Mouse (Mus musculus) heart, embryonic 12.5 days (tissue): ENCODE measurements around the gene Ipp. TPM values are rescaled to one million over a fixed set of nuclear protein-coding genes. Genes with fewer than 3 reads are reported as not detected.

Experiments used
- ATAC-seq: fragments of 200-750 bp; cut with Nextera tagmentation; 2 replicates; pipeline ENCODE4 v1.8.0; 2017; ENCODE audit warnings: moderate TSS enrichment, moderate library complexity; ENCODE audit not compliant: insufficient number of reproducible peaks, low FRiP score
- H3K27ac ChIP-seq: fragments of 300-500 bp; sonication (generic); 2 replicates; pipeline ENCODE4 v1.5.1; 2016; ENCODE audit warnings: mild to moderate bottlenecking, moderate library complexity; ENCODE audit not compliant: poor library complexity, severe bottlenecking
- H3K27me3 ChIP-seq: fragments of 300-500 bp; sonication (generic); replicated peaks from 2 replicates; pipeline ENCODE4 v1.6.1; 2016; ENCODE audit warnings: mild to moderate bottlenecking, moderate library complexity
- H3K36me3 ChIP-seq: fragments of 300-500 bp; sonication (generic); 2 replicates; pipeline ENCODE4 v1.6.1; 2016; ENCODE audit warnings: mild to moderate bottlenecking, moderate library complexity
- H3K4me1 ChIP-seq: fragments of 300-500 bp; sonication (generic); replicated peaks from 2 replicates; pipeline ENCODE4 v1.6.1; 2016; ENCODE audit warnings: mild to moderate bottlenecking
- H3K4me2 ChIP-seq: fragments of 300-500 bp; sonication (generic); 2 replicates; pipeline ENCODE4 v1.6.1; 2016; ENCODE audit warnings: mild to moderate bottlenecking, moderate library complexity
- H3K4me3 ChIP-seq: fragments of 300-500 bp; sonication (generic); 2 replicates; pipeline ENCODE4 v1.5.1; 2016; ENCODE audit warnings: mild to moderate bottlenecking
- H3K9ac ChIP-seq: fragments of 300-500 bp; sonication (generic); 2 replicates; pipeline ENCODE4 v1.6.1; 2016; ENCODE audit warnings: mild to moderate bottlenecking, moderate library complexity
- H3K9me3 ChIP-seq: fragments of 300-500 bp; sonication (generic); replicated peaks from 2 replicates; pipeline ENCODE4 v1.6.1; 2016; ENCODE audit warnings: mild to moderate bottlenecking, moderate library complexity
- WGBS: fragments of 180-500 bp; shearing (Covaris S2); methylation state at CpG from one replicate; pipeline ENCODE4 v1.1.7; 2016; 5-methylcytosine and 5-hydroxymethylcytosine counted together
- polyA plus RNA-seq: library from polyadenylated mRNA; unstranded; fragments of >200 nt; fragmentation: Nextera tagmentation; extraction: Ambion mirVana; gene quantifications from 2 replicates; pipeline ENCODE4 v1.2.1, GENCODE M21; 2016

Ipp gene
- polyA plus RNA-seq, 1 experiment from 2014 or later = 17.8 TPM

DNA sequence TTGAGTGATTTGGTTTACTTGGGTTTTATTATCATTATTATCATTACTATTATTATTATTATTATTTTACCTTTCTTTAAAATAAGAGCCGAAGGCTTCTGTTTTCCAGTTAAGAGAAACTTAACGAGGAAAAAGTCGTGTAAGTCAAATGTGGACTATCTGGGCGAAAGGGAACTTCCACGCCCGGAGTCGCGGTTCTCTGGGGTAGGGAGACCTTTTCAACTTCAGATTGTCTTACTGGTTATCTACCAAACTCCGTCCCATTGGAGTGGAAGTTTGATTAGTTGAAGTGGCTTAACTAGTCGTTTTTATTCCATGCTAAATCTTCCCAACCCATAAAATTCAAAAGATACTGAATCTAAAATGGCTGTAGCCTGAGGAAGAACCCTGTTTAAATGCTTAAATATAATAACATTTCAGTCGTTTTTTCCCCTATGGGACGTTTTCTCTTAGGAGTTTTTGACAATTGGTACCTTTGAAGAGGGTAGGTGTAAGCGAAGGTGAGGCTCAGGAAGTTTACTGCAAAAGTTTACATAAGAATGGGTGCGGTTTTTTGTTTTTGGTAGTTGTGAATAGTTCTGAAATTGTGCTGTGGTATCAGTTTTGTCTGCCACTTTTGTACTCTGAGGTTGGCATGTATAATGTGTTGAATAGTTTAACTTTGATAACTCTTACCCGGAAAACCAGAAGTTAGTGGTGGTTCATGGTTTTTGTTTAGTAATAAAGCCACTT lies 51.0 kb downstream of the Ipp start:
- no peaks in the 10 kb centered on the region for H3K27me3 ChIP-seq
- ATAC-seq = no peak
- WGBS = 3% methylated on average over 15 of the region's 15 CpGs

More for the DNA sequence above, 51.0 kb downstream of the Ipp start:
- Histone ChIP-seq H3K36me3 (peaks cover 23% of the 10 kb centered on the region), H3K27ac (peak overlapping the region; percentile 98), H3K9me3 (no peaks in the 10 kb centered on the region), H3K4me3 (peak overlapping the region; percentile 79), H3K9ac (peak overlapping the region; percentile 86), H3K4me2 (peak overlapping the region; percentile 80), H3K4me1 (0 out of 2 replicates have a peak, but pooled peaks cover 2% of the 10 kb centered on the region)

Other genes starting within 250 kb of the Ipp start
- 21.5 and 27.5 TPM in 2 replicates for gene Mast2, start 43.4 kb upstream of the Ipp start, polyA plus RNA-seq
- 23.3 and 26.3 TPM in 2 replicates for gene Tmem69, start 48.4 kb downstream of the Ipp start, polyA plus RNA-seq
- gene Gpbp1l1, start 50.1 kb downstream of the Ipp start, polyA plus RNA-seq = 31.2 and 32.9 TPM in 2 replicates
- gene Ccdc17, start 89.1 kb downstream of the Ipp start, polyA plus RNA-seq = 3.1 and 3.4 TPM in 2 replicates
- 116 and 121 TPM in 2 replicates for gene Nasp, start 120.4 kb downstream of the Ipp start, polyA plus RNA-seq
- 550 and 559 TPM in 2 replicates for gene Akr1a1, start 144.1 kb downstream of the Ipp start, polyA plus RNA-seq
- 963 and 983 TPM in 2 replicates for gene Prdx1, start 178.0 kb downstream of the Ipp start, polyA plus RNA-seq
- gene Mmachc, start 200.9 kb downstream of the Ipp start, polyA plus RNA-seq = 31.8 and 34.5 TPM in 2 replicates
- 15.9 and 17.5 TPM in 2 replicates for gene Ccdc163, start 201.0 kb downstream of the Ipp start, polyA plus RNA-seq
- 2.9 and 3.1 TPM in 2 replicates for gene Tesk2, start 213.4 kb downstream of the Ipp start, polyA plus RNA-seq